Mouse (Mus musculus) ES-Bruce4 (cell line): ENCODE measurements at regions not wholly inside any gene's neighbourhood (a gene's known extent, or its start where the extent isn't known, plus 50 kb on each side); places are given as distances from the start of the nearest gene placed in this dataset.

ENCODE experiments used
- H3K27ac ChIP-seq: 2 replicates; pipeline ENCODE4 v1.5.1; 2012; ENCODE audit warnings: low read length, inconsistent platforms; ENCODE audit not compliant: insufficient read depth
- H3K27me3 ChIP-seq: 2 replicates; pipeline ENCODE4 v1.6.1; 2012; ENCODE audit warnings: mild to moderate bottlenecking, low read length, inconsistent platforms; ENCODE audit not compliant: control insufficient read depth, poor library complexity, insufficient read depth, severe bottlenecking
- H3K36me3 ChIP-seq: 2 replicates; pipeline ENCODE4 v1.6.1; 2012; ENCODE audit warnings: inconsistent platforms, mild to moderate bottlenecking, low read length, moderate library complexity; ENCODE audit not compliant: control insufficient read depth, poor library complexity, insufficient read depth, severe bottlenecking
- H3K4me1 ChIP-seq: one replicate; pipeline ENCODE4 v1.8.1; 2011; ENCODE audit warnings: low read length; ENCODE audit not compliant: control insufficient read depth, insufficient read depth
- H3K4me3 ChIP-seq: 2 replicates; pipeline ENCODE4 v1.5.1; 2011; ENCODE audit warnings: low read depth, mild to moderate bottlenecking, low read length
- H3K9ac ChIP-seq: 2 replicates; pipeline ENCODE4 v1.6.1; 2012; ENCODE audit warnings: low read depth, mild to moderate bottlenecking, inconsistent platforms; ENCODE audit not compliant: poor library complexity, severe bottlenecking
- H3K9me3 ChIP-seq: replicated peaks from 2 replicates; pipeline ENCODE4 v1.6.1; 2012; ENCODE audit warnings: mild to moderate bottlenecking, low read length, inconsistent platforms; ENCODE audit not compliant: control insufficient read depth, poor library complexity, insufficient read depth, severe bottlenecking
- CTCF ChIP-seq: IDR thresholded peaks from one replicate; pipeline ENCODE4 v1.8.1; 2011; ENCODE audit warnings: low read depth, low read length
- EP300 ChIP-seq: IDR thresholded peaks from 2 replicates; pipeline ENCODE4 v1.6.1; 2011; ENCODE audit warnings: low read depth, low read length; ENCODE audit not compliant: insufficient read depth
- POLR2A ChIP-seq: IDR thresholded peaks from one replicate; pipeline ENCODE4 v1.8.1; 2011; ENCODE audit warnings: low read length; ENCODE audit not compliant: insufficient read depth

- H3K9me3 ChIP-seq = no peaks in the 10 kb centered on the region
- H3K27me3 ChIP-seq = no peaks in the 10 kb centered on the region
- H3K9ac ChIP-seq = no peak overlapping the region
- no peaks in the 10 kb centered on the region for H3K4me1 ChIP-seq
- no peak for TF ChIP-seq EP300
- no peak for TF ChIP-seq POLR2A
- no peak for TF ChIP-seq CTCF
- H3K27ac ChIP-seq = no peak overlapping the region
- H3K36me3 ChIP-seq = no peaks in the 10 kb centered on the region
- H3K4me3 ChIP-seq = no peak overlapping the region
These were observed 177.4 kb upstream of the Ddx18 start for GRCm38 (mm10) chr1:121745181-121745580.

GRCm38 (mm10) chr1:121735113-121735719 lies 167.4 kb upstream of the Ddx18 start:
- Histone ChIP-seq H3K4me3 (no peak overlapping the region), H3K27me3 (no peaks in the 10 kb centered on the region), H3K4me1 (no peaks in the 10 kb centered on the region), H3K36me3 (no peaks in the 10 kb centered on the region), H3K9me3 (no peaks in the 10 kb centered on the region), H3K27ac (no peak overlapping the region), H3K9ac (no peak overlapping the region)
- TF ChIP-seq EP300 (no peak), CTCF (no peak), POLR2A (no peak)

GRCm38 (mm10) chr1:121734456-121735112 lies 166.8 kb upstream of the Ddx18 start:
- Histone ChIP-seq H3K36me3 (no peaks in the 10 kb centered on the region), H3K4me1 (no peaks in the 10 kb centered on the region), H3K4me3 (no peak overlapping the region), H3K27ac (no peak overlapping the region), H3K27me3 (no peaks in the 10 kb centered on the region), H3K9me3 (no peaks in the 10 kb centered on the region), H3K9ac (no peak overlapping the region)
- no peak for TF ChIP-seq CTCF
- no peak for TF ChIP-seq EP300
- no peak for TF ChIP-seq POLR2A

GRCm38 (mm10) chr1:121709317-121709860 lies 141.6 kb upstream of the Ddx18 start:
- Histone ChIP-seq H3K27me3 (no peaks in the 10 kb centered on the region), H3K9me3 (no peaks in the 10 kb centered on the region), H3K27ac (no peak overlapping the region), H3K4me1 (no peaks in the 10 kb centered on the region), H3K9ac (no peak overlapping the region), H3K4me3 (no peak overlapping the region), H3K36me3 (no peaks in the 10 kb centered on the region)
- no peak for TF ChIP-seq POLR2A
- no peak for TF ChIP-seq CTCF
- no peak for TF ChIP-seq EP300

- TF ChIP-seq CTCF (no peak), POLR2A (no peak), EP300 (no peak)
- Histone ChIP-seq H3K36me3 (no peaks in the 10 kb centered on the region), H3K4me1 (no peaks in the 10 kb centered on the region), H3K9me3 (no peaks in the 10 kb centered on the region), H3K27me3 (no peaks in the 10 kb centered on the region), H3K9ac (no peak overlapping the region), H3K4me3 (no peak overlapping the region), H3K27ac (no peak overlapping the region)
These were observed 140.5 kb upstream of the Ddx18 start for GRCm38 (mm10) chr1:121708301-121708700.

- H3K36me3 ChIP-seq = no peaks in the 10 kb centered on the region
- no peak overlapping the region for H3K9ac ChIP-seq
- TF ChIP-seq POLR2A = no peak
- TF ChIP-seq EP300 = no peak
- no peak for TF ChIP-seq CTCF
- H3K4me1 ChIP-seq = no peaks in the 10 kb centered on the region
- no peak overlapping the region for H3K4me3 ChIP-seq
- H3K27ac ChIP-seq = no peak overlapping the region
- no peaks in the 10 kb centered on the region for H3K9me3 ChIP-seq
- H3K27me3 ChIP-seq = no peaks in the 10 kb centered on the region
These were observed 134.0 kb upstream of the Ddx18 start for GRCm38 (mm10) chr1:121701826-121702225.
